Mouse (Mus musculus) ovary, postnatal 14 days (tissue): ENCODE results near the gene Defb5.
"Not testable (repeated sequence)": the region's sequence is repeated elsewhere in the genome, so short reads cannot be mapped to it uniquely, and the experiment has no call there.

Experiments used
- DNase-seq: peaks from one replicate; pipeline ENCODE4 v3.0.0; 2022; ENCODE audit warnings: low spot score

The Defb5 gene

GRCm38 (mm10) chr8:19247280-19247679 is at the start of gene Defb5:
Gene Defb5, plus strand, starts transcription at chr8:19247580.
- DNase-seq, result no peak

GRCm38 (mm10) chr8:19225161-19225560 is 22.2 kb upstream of the Defb5 start, which contains the start of gene Defb6:
Gene Defb6, plus strand, starts transcription at chr8:19225478.
- DNase-seq, result no peak

GRCm38 (mm10) chr8:19238101-19238500 is 9.3 kb upstream of the Defb5 start:
- DNase-seq, result no peak

- DNase-seq, result no peak
Observed at GRCm38 (mm10) chr8:19239616-19240015, 7.8 kb upstream of the Defb5 start, which contains the start of gene Defb46. Gene Defb46, plus strand, starts transcription at chr8:19239916.

GRCm38 (mm10) chr8:19258136-19258535 is 10.8 kb downstream of the Defb5 start:
- no peak for DNase-seq

GRCm38 (mm10) chr8:19259667-19260066 is 12.3 kb downstream of the Defb5 start:
- no peak for DNase-seq

GRCm38 (mm10) chr8:19293060-19293459 is 45.7 kb downstream of the Defb5 start, which contains the start of gene Defb3:
Gene Defb3, plus strand, starts transcription at chr8:19293360.
- DNase-seq, result not testable (repeated sequence)

- not testable (repeated sequence) for DNase-seq
Observed at GRCm38 (mm10) chr8:19298361-19298760, 51.0 kb downstream of the Defb5 start.
